Mouse (Mus musculus): ENCODE results near the gene Mrgpra2b.
"Not testable (repeated sequence)": the region's sequence is repeated elsewhere in the genome, so short reads cannot be mapped to it uniquely, and the experiment has no call there.

The Mrgpra2b gene

GRCm38 (mm10) chr7:47528762-47529161 is at the start of gene Mrgpra2b:
Mrgpra2b (minus strand) TSS chr7:47528862.
- no peak for DNase-seq (ENCODE audit: low spot score in 2 of 2)

GRCm38 (mm10) chr7:47516379-47516778 is 12.3 kb downstream of the Mrgpra2b start:
- DNase-seq (ENCODE audit: low spot score in 2 of 2), result no peak

- no peak for DNase-seq (ENCODE audit: low spot score in 2 of 2)
Measured at GRCm38 (mm10) chr7:47515050-47515449, 13.6 kb downstream of the Mrgpra2b start.

- DNase-seq (ENCODE audit: low spot score in 2 of 2), result no peak
Measured at GRCm38 (mm10) chr7:47502953-47503352, 25.7 kb downstream of the Mrgpra2b start.

GRCm38 (mm10) chr7:47491266-47491665 is 37.4 kb downstream of the Mrgpra2b start:
- DNase-seq (ENCODE audit: low spot score in 2 of 2), result not testable (repeated sequence)

GRCm38 (mm10) chr7:47489438-47489837 is 39.2 kb downstream of the Mrgpra2b start:
- DNase-seq (ENCODE audit: low spot score in 2 of 2), result not testable (repeated sequence)

- DNase-seq (ENCODE audit: low spot score in 2 of 2), result not testable (repeated sequence)
Measured at GRCm38 (mm10) chr7:47483181-47483580, 45.5 kb downstream of the Mrgpra2b start.

GRCm38 (mm10) chr7:47473904-47474303 is 54.8 kb downstream of the Mrgpra2b start:
- not testable (repeated sequence) for DNase-seq (ENCODE audit: low spot score in 2 of 2)

- not testable (repeated sequence) for DNase-seq (ENCODE audit: low spot score in 2 of 2)
Measured at GRCm38 (mm10) chr7:47465278-47465981, 63.2 kb downstream of the Mrgpra2b start.

- not testable (repeated sequence) for DNase-seq (ENCODE audit: low spot score in 2 of 2)
Measured at GRCm38 (mm10) chr7:47452015-47452414, 76.6 kb downstream of the Mrgpra2b start, which contains the start of gene Mrgpra2a. Mrgpra2a (minus strand) TSS chr7:47452139.

- not testable (repeated sequence) for DNase-seq (ENCODE audit: low spot score in 2 of 2)
Measured at GRCm38 (mm10) chr7:47445729-47446128, 82.9 kb downstream of the Mrgpra2b start.

- not testable (repeated sequence) for DNase-seq (ENCODE audit: low spot score in 2 of 2)
Measured at GRCm38 (mm10) chr7:47436463-47436862, 92.2 kb downstream of the Mrgpra2b start.

- DNase-seq (ENCODE audit: low spot score in 2 of 2), result not testable (repeated sequence)
Measured at GRCm38 (mm10) chr7:47427815-47428508, 100.7 kb downstream of the Mrgpra2b start.
